In the genomic region with DNA sequence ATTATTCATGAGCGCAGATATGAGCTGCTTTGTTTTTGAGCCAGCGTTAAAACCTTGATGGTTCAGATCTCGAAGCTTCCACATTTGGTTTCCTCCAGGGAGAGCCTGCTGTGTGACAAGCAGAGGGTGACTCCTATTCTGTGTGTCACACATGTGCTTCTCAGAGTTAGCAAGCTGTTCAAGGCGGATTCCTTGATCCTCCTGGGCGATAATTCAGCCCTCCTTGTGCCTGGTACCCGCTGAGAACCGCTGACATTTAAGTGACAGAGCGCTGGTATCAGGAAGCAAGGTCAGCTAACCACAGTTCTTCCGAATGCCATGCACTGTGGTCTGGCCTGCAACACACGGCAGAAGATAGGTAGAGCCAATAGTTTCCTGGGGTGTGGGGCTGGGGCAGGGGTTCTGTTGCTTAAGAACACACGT, we compare ENCODE assay signal across 13 mouse cellular contexts.
DNase-seq lines count a peak whose midpoint lies in the region; ATAC-seq and TF ChIP-seq lines count a peak whose summit lies in the region.
"Had no signal": no experiment of that assay in that cellular context is flagged by ENCODE, and none has a peak within 500 bp of the region (broad histone marks: within the 10 kb centered on the region; RNA-seq: fewer than 3 reads in every experiment).

No protein-coding gene starts in this region.

- 26% methylated on average over 11 of the region's 11 CpGs for WGBS in heart, embryonic 13.5 days
- 37% methylated on average over 11 of the region's 11 CpGs for WGBS in forebrain, embryonic 15.5 days
- WGBS in midbrain, embryonic 14.5 days = 33% methylated on average over 11 of the region's 11 CpGs
- 12% methylated on average over 11 of the region's 11 CpGs for WGBS in cerebellum, adult 2 months

- H3K36me3 ChIP-seq in heart, embryonic 13.5 days = no peaks in the 10 kb centered on the region
- no peaks in the 10 kb centered on the region for H3K36me3 ChIP-seq in forebrain, embryonic 15.5 days
- H3K36me3 ChIP-seq in midbrain, embryonic 14.5 days (ENCODE audit: control insufficient read depth, insufficient read depth, low read length) = no peaks in the 10 kb centered on the region
- H3K36me3 ChIP-seq: G1E; stomach, embryonic 15.5 days had no signal

- peak overlapping the region; percentile 25; the same call in 1 of the 2 replicates for H3K9ac ChIP-seq in heart, embryonic 13.5 days
- H3K9ac ChIP-seq in forebrain, embryonic 15.5 days (replicated peaks) = no peak overlapping the region
- H3K9ac ChIP-seq in midbrain, embryonic 14.5 days (replicated peaks; ENCODE audit: low read length) = no peak overlapping the region
- H3K9ac ChIP-seq: stomach, embryonic 15.5 days had no signal

- TF ChIP-seq CTCF in cerebellum, adult 2 months (IDR thresholded peaks at IDR 0.05; ENCODE audit: borderline replicate concordance, insufficient read depth, low read depth, low read length) = no peak

- no peak overlapping the region for H3K27ac ChIP-seq in heart, embryonic 13.5 days (replicated peaks)
- H3K27ac ChIP-seq in forebrain, embryonic 15.5 days (replicated peaks) = no peak overlapping the region
- H3K27ac ChIP-seq in midbrain, embryonic 14.5 days (replicated peaks; ENCODE audit: low read depth, low read length) = no peak overlapping the region
- no peak overlapping the region for H3K27ac ChIP-seq in cerebellum, adult 2 months (ENCODE audit: insufficient read depth, low read length)
- H3K27ac ChIP-seq: macrophage; stomach, embryonic 15.5 days had no signal

- no peak for ATAC-seq in heart, embryonic 13.5 days (ENCODE audit: extremely low read depth, insufficient number of reproducible peaks, low FRiP score, low TSS enrichment)
- peak; percentile 51 for ATAC-seq in forebrain, embryonic 15.5 days (replicated peaks)
- peak; percentile 46; the same call in 1 of the 2 replicates for ATAC-seq in midbrain, embryonic 14.5 days (ENCODE audit: low FRiP score, low TSS enrichment)

- H3K4me3 ChIP-seq in heart, embryonic 13.5 days = no peak overlapping the region
- H3K4me3 ChIP-seq in forebrain, embryonic 15.5 days = no peak overlapping the region
- no peak overlapping the region for H3K4me3 ChIP-seq in midbrain, embryonic 14.5 days (replicated peaks; ENCODE audit: low read depth, low read length)
- no peak overlapping the region for H3K4me3 ChIP-seq in cerebellum, adult 2 months (replicated peaks; ENCODE audit: insufficient read depth, low read depth, low read length)
- H3K4me3 ChIP-seq: stomach, embryonic 15.5 days had no signal

- H3K4me1 ChIP-seq in heart, embryonic 13.5 days = peaks cover 23% of the 10 kb centered on the region
- peaks cover 7% of the 10 kb centered on the region for H3K4me1 ChIP-seq in forebrain, embryonic 15.5 days
- peaks cover 13% of the 10 kb centered on the region; the same call in 1 of the 2 replicates for H3K4me1 ChIP-seq in midbrain, embryonic 14.5 days (ENCODE audit: control insufficient read depth, insufficient read depth, low read length)
- H3K4me1 ChIP-seq in cerebellum, adult 2 months (ENCODE audit: control insufficient read depth, insufficient read depth, low read length) = no peaks in the 10 kb centered on the region

- no peak for DNase-seq in heart, adult 8-10 months (ENCODE audit: low spot score)
- peak; percentile 16 for DNase-seq in T-cell, adult 2 months (ENCODE audit: low spot score)
- no peak for DNase-seq in midbrain, embryonic 14.5 days
- no peak for DNase-seq in ovary, postnatal 36 days (ENCODE audit: low spot score)
- no peak for DNase-seq in cerebellum, adult 2 months
- no peak for DNase-seq in spleen, postnatal 14 days (ENCODE audit: low spot score in 2 of 2)
- DNase-seq: cerebellum, adult 8-10 months; heart, adult 18-20 months had no signal

- no peaks in the 10 kb centered on the region for H3K27me3 ChIP-seq in heart, embryonic 13.5 days (replicated peaks)
- H3K27me3 ChIP-seq in forebrain, embryonic 15.5 days = no peaks in the 10 kb centered on the region
- H3K27me3 ChIP-seq in midbrain, embryonic 14.5 days (ENCODE audit: control insufficient read depth, insufficient read depth, low read length) = no peaks in the 10 kb centered on the region
- H3K27me3 ChIP-seq in cerebellum, adult 2 months (ENCODE audit: control insufficient read depth, insufficient read depth, low read length) = no peaks in the 10 kb centered on the region
- H3K27me3 ChIP-seq: stomach, embryonic 15.5 days had no signal

- TF ChIP-seq POLR2A in cerebellum, adult 2 months (IDR thresholded peaks at IDR 0.05; ENCODE audit: borderline replicate concordance, insufficient read depth, low read length) = no peak

- H3K9me3 ChIP-seq in heart, embryonic 13.5 days = 0 out of 2 replicates have a peak, but pooled peaks cover 4% of the 10 kb centered on the region
- no peaks in the 10 kb centered on the region for H3K9me3 ChIP-seq in forebrain, embryonic 15.5 days
- H3K9me3 ChIP-seq in midbrain, embryonic 14.5 days (ENCODE audit: control insufficient read depth, low read length) = no peaks in the 10 kb centered on the region
- H3K9me3 ChIP-seq: stomach, embryonic 15.5 days had no signal

- H3K4me2 ChIP-seq in heart, embryonic 13.5 days = peak overlapping the region; percentile 37
- H3K4me2 ChIP-seq in forebrain, embryonic 15.5 days (replicated peaks) = no peak overlapping the region
- peak overlapping the region; percentile 37 for H3K4me2 ChIP-seq in midbrain, embryonic 14.5 days (ENCODE audit: low read length)
